Mouse (Mus musculus): ENCODE results near the gene Mark2.

The Mark2 gene

GRCm38 (mm10) chr19:7236011-7236410 is 105.6 kb downstream of the Mark2 start:
- TF ChIP-seq GATA4 (IDR thresholded peaks at IDR 0.05; ENCODE audit: insufficient replicate concordance, low read length): no peak

- no peak for TF ChIP-seq GATA4 (IDR thresholded peaks at IDR 0.05; ENCODE audit: insufficient replicate concordance, low read length)
Observed at GRCm38 (mm10) chr19:7235461-7235860, 106.2 kb downstream of the Mark2 start.

GRCm38 (mm10) chr19:7234537-7235221 is 107.0 kb downstream of the Mark2 start:
- no peak for TF ChIP-seq GATA4 (IDR thresholded peaks at IDR 0.05; ENCODE audit: insufficient replicate concordance, low read length)

- no peak for TF ChIP-seq GATA4 (IDR thresholded peaks at IDR 0.05; ENCODE audit: insufficient replicate concordance, low read length)
Observed at GRCm38 (mm10) chr19:7226511-7226914, 115.1 kb downstream of the Mark2 start.

Measured in liver, adult (tissue).